Mouse (Mus musculus) myocyte (in vitro differentiated cells): ENCODE measurements around the gene Olfr49.

Experiments used
- CEBPB ChIP-seq: IDR thresholded peaks from 2 replicates; pipeline ENCODE4 v1.6.1; 2011; ENCODE audit warnings: mild to moderate bottlenecking, moderate library complexity; ENCODE audit not compliant: poor library complexity, insufficient read depth, severe bottlenecking
- E2F4 ChIP-seq: IDR thresholded peaks from one replicate; pipeline ENCODE4 v1.6.1; 2011; ENCODE audit warnings: mild to moderate bottlenecking, control low read depth, moderate library complexity; ENCODE audit not compliant: insufficient read depth
- MAX ChIP-seq: IDR thresholded peaks from one replicate; pipeline ENCODE4 v1.6.1; 2011; ENCODE audit warnings: low read depth, mild to moderate bottlenecking, control low read depth
- MYOD1 ChIP-seq, 3 experiments: IDR thresholded peaks; one replicate each; pipeline ENCODE4 v1.6.1; 2011; ENCODE audit warnings: control low read depth in 2 of 3, low read depth in 2 of 3, mild to moderate bottlenecking in 2 of 3, moderate library complexity in 1 of 3; ENCODE audit not compliant: insufficient read length in 2 of 3, control insufficient read depth in 1 of 3
- POLR2A ChIP-seq: IDR thresholded peaks from one replicate; pipeline ENCODE4 v1.6.1; 2011; ENCODE audit warnings: low read depth, mild to moderate bottlenecking, control low read depth, moderate library complexity; ENCODE audit not compliant: insufficient read length
- POLR2AphosphoS2 ChIP-seq: IDR thresholded peaks from one replicate; pipeline ENCODE4 v1.6.1; 2011; ENCODE audit warnings: low read depth, control low read depth; ENCODE audit not compliant: insufficient read length
- SRF ChIP-seq: IDR thresholded peaks from one replicate; pipeline ENCODE4 v1.6.1; 2011; ENCODE audit warnings: low read depth; ENCODE audit not compliant: control insufficient read depth, insufficient read length
- TCF12 ChIP-seq: IDR thresholded peaks from one replicate; pipeline ENCODE4 v1.6.1; 2011; ENCODE audit warnings: mild to moderate bottlenecking, control low read depth; ENCODE audit not compliant: poor library complexity, insufficient read depth, severe bottlenecking
- USF1 ChIP-seq: IDR thresholded peaks from one replicate; pipeline ENCODE4 v1.6.1; 2011; ENCODE audit warnings: low read depth, mild to moderate bottlenecking, control low read depth, moderate library complexity

DNA sequence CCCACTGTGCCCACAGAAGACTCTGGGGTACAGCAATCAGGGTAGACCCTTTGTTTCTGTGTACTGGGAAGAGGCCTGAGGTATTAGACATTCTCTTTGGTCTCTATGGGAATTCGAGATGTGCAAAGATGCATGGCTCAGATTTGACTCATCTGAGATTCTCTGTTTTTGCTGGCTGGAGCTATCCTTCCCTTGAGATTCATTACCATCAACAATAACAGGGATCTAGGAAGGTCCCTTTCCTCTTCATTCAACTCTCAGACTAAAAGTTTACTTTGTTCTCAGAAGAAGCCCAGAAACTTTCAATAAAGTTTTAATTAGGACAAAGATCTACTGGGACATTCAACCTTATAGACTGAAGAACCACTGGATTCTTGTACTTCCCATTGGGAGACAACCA is at the start of gene Olfr49:
- TF ChIP-seq POLR2A (no peak), MYOD1 (IDR thresholded peaks at IDR 0.05; ENCODE audit: control insufficient read depth in 1 of 3, insufficient read length in 2 of 3, low read depth in 2 of 3) (no peak), TCF12 (no peak), CEBPB (no peak), USF1 (no peak), E2F4 (no peak), POLR2AphosphoS2 (no peak), SRF (no peak), MAX (no peak)
